Mouse (Mus musculus) limb, embryonic 14.5 days (tissue): Measurements from ENCODE around the gene Tdrd7. TPM values are rescaled to one million over a fixed set of nuclear protein-coding genes. Genes with fewer than 3 reads are reported as not detected.

ENCODE experiments used
- ATAC-seq: fragments of 200-750 bp; cut with Nextera tagmentation; 2 replicates; pipeline ENCODE4 v1.8.0; 2017; ENCODE audit warnings: low read depth, moderate number of reproducible peaks, moderate TSS enrichment; ENCODE audit not compliant: low FRiP score
- DNase-seq: peaks from one replicate; pipeline ENCODE4 v3.0.0-alpha.2; 2015; ENCODE audit warnings: low spot score
- H3K27ac ChIP-seq: fragments of 300-500 bp; sonication (generic); replicated peaks from 2 replicates; pipeline ENCODE4 v1.5.1; 2014; ENCODE audit warnings: low read depth, mild to moderate bottlenecking, low read length, moderate library complexity, mixed read lengths
- H3K27me3 ChIP-seq: fragments of 300-500 bp; sonication (generic); 2 replicates; pipeline ENCODE4 v1.6.1; 2014; ENCODE audit warnings: low read length, mixed read lengths; ENCODE audit not compliant: control insufficient read depth, insufficient read depth
- H3K36me3 ChIP-seq: fragments of 300-500 bp; sonication (generic); 2 replicates; pipeline ENCODE4 v1.6.1; 2014; ENCODE audit warnings: mild to moderate bottlenecking, low read length, moderate library complexity, mixed read lengths; ENCODE audit not compliant: control insufficient read depth, insufficient read depth
- H3K4me1 ChIP-seq: fragments of 300-500 bp; sonication (generic); 2 replicates; pipeline ENCODE4 v1.6.1; 2014; ENCODE audit warnings: antibody characterized with exemption, low read length, mixed read lengths; ENCODE audit not compliant: control insufficient read depth, insufficient read depth
- H3K4me2 ChIP-seq: fragments of 300-500 bp; sonication (generic); replicated peaks from 2 replicates; pipeline ENCODE4 v1.6.1; 2014; ENCODE audit warnings: low read depth, mild to moderate bottlenecking, low read length, moderate library complexity; ENCODE audit not compliant: severe bottlenecking
- H3K4me3 ChIP-seq: fragments of 300-500 bp; sonication (generic); replicated peaks from 2 replicates; pipeline ENCODE4 v1.5.1; 2014; ENCODE audit warnings: low read length
- H3K9ac ChIP-seq: fragments of 300-500 bp; sonication (generic); 2 replicates; pipeline ENCODE4 v1.6.1; 2014; ENCODE audit warnings: mild to moderate bottlenecking, low read depth, low read length, moderate library complexity; ENCODE audit not compliant: severe bottlenecking
- H3K9me3 ChIP-seq: fragments of 300-500 bp; sonication (generic); 2 replicates; pipeline ENCODE4 v1.6.1; 2016; ENCODE audit warnings: low read length; ENCODE audit not compliant: control insufficient read depth
- POLR2A ChIP-seq: fragments of 200-500 bp; IDR thresholded peaks from 2 replicates; pipeline ENCODE4 v1.8.0; 2012; ENCODE audit warnings: inconsistent platforms, mild to moderate bottlenecking, moderate library complexity, borderline replicate concordance; ENCODE audit not compliant: insufficient read depth, insufficient read length; ENCODE audit errors: extremely low read depth
- WGBS: fragments of 180-500 bp; shearing (Covaris S2); extraction: QIAGEN DNeasy Blood & Tissue Kit; methylation state at CpG from one replicate; pipeline ENCODE4 v1.1.7; 2014; 5-methylcytosine and 5-hydroxymethylcytosine counted together
- polyA plus RNA-seq, 2 experiments: library from polyadenylated mRNA; depleted of rRNA in 1 of 2; stranded (reverse) in 1 of 2; unstranded in 1 of 2; fragments of >200 nt; fragmentation: Nextera tagmentation in 1 of 2; extraction: Ambion mirVana in 1 of 2; gene quantifications; 2 replicates each; pipeline versions ENCODE4 v1.2.1 to v1.2.3; 2012 to 2014

Tdrd7 gene
- 12.7 TPM in 2 replicates for polyA plus RNA-seq (2012; rRNA removed)
- polyA plus RNA-seq (2014; fragmentation: Nextera tagmentation; extraction: Ambion mirVana): 12.9 and 13.4 TPM in 2 replicates

DNA sequence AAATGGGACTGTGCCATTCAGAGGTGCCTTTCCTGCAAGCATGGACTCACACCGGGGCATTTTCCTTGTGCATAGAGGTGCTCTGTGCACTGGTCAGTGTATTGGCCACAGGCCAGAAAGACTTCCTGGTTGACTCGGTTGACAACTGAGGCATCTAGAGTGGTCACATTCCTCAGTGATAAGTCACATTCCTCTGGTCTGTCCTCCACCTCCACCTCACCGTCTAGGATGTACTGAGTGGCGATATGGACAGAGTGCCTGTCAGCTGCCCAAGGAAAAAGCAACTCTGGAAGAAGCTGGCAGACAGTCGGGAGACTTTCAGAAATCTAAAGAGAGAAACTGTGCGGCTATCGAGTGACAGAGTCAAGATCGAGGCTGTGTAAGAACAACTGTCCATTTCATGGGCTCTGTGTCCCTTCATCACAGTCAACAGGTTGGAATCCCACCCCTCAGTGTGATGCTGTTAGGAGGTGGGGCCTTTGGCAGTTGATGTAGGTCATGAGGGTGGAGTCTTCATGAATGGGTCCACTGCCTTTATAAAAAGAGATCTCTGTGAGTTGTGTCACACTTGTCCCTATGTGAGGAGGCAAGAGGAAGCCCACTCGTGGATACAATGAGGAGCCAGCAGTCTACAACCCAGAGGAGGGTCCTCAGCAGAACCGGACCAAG is at the start of gene Tdrd7:
TSS of gene Tdrd7 (plus strand) at position 564 of the 669 bp plus-strand sequence.
- Histone ChIP-seq H3K4me3 (0 out of 2 replicates have a peak within 1 kb of the TSS, but pooled peaks have one; percentile 2), H3K27ac (no peak within 1 kb of the TSS), H3K27me3 (no peaks in the 10 kb centered on the region), H3K4me1 (peaks cover 7% of the 10 kb centered on the region; the same call in 1 of the 2 replicates), H3K9ac (peak within 1 kb of the TSS; percentile 16; the same call in 1 of the 2 replicates), H3K4me2 (peak within 1 kb of the TSS; percentile 31; the same call in 1 of the 2 replicates), H3K9me3 (no peaks in the 10 kb centered on the region), H3K36me3 (no peaks in the 10 kb centered on the region)
- ATAC-seq: no peak
- no peak for TF ChIP-seq POLR2A
- DNase-seq: no peak
- 77% methylated on average over 10 of the region's 10 CpGs for WGBS

DNA sequence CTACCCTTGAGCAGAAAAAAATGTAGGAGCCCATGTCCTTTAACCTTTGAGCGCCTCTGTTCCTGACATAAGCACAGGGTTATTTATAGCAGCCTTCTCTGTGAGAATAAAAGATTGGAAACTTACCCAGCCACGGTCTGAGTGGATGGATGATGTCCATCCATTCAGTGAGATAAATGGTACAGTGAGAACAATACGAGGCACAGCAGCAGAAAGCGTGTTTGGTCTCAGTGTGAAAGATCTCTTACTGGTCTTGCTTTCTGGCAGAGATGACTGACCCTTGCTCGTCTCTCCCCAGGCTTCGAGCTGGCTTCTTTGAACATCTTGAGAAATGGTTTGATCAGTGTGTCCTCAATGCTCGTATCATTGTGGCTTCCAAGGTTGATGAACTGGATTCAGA is 48.0 kb upstream of the Tdrd7 start:
- ATAC-seq (no peak), DNase-seq (no peak)
- Histone ChIP-seq H3K36me3 (no peaks in the 10 kb centered on the region), H3K27me3 (no peaks in the 10 kb centered on the region), H3K9ac (no peak overlapping the region), H3K4me3 (no peak overlapping the region), H3K9me3 (no peaks in the 10 kb centered on the region), H3K4me2 (no peak overlapping the region), H3K4me1 (no peaks in the 10 kb centered on the region), H3K27ac (no peak overlapping the region)
- WGBS: 82% methylated on average over 7 of the region's 7 CpGs
- no peak for TF ChIP-seq POLR2A

DNA sequence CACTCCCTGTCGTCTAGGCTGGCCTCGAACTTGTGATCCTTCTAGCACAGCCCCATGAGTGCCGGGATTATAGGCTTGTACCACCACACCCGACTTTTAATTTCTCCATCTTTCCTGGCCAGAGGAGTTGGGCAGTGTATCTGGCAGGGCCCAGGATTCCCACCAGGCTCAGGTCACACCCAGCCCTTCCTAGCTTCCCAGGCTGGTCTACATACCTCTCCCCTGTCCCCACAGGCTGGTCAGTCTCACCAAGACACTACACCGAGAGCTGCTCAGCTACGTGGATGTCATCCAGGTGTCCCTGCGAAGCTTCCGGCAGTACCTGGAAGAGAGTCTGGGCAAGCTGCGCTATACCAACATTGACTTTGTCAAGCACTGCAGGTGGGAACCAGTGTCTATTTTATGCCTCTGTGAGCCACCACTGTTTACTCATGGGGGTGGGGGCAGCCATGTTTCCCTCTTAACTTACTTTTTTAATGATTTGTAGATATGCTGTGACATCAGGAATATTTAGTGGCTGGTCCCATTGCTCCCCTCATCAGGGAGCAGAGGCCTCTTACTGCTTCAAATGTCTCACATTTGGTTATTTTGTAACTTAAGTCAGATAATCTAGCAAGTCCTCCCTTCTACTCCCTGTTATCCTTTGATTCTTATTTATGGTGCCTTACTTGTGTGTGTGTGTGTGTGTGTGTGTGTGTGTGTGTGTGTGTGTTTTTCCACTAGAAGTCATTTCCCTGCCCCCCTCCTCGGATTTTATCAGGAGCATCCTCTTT is 43.3 kb upstream of the Tdrd7 start:
- Histone ChIP-seq H3K4me3 (no peak overlapping the region), H3K9me3 (no peaks in the 10 kb centered on the region), H3K36me3 (no peaks in the 10 kb centered on the region), H3K9ac (no peak overlapping the region), H3K27ac (no peak overlapping the region), H3K27me3 (no peaks in the 10 kb centered on the region), H3K4me2 (no peak overlapping the region), H3K4me1 (no peaks in the 10 kb centered on the region)
- 83% methylated on average over 10 of the region's 10 CpGs for WGBS
- TF ChIP-seq POLR2A: no peak
- no peak for ATAC-seq
- no peak for DNase-seq

DNA sequence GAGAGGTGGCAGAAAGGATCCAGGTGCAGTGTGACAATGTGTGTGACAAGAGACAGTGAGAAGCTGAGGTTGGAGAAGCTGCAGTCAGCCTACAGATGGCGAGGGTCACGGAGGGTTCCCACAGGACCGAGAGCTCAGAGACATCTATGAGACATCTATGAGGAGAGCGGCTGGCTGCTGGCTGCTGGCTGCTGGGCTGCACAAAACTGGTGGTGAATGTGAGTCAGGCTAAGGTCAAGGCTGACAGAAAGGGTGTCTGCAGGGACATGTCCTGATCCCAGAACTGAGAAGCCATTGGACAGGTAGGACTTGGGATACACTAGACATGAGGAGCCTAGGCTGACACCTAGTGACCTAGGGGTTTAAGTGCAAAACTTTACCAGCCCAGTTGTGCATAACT is 41.1 kb upstream of the Tdrd7 start:
- H3K36me3 ChIP-seq: no peaks in the 10 kb centered on the region
- 92% methylated on average over 4 of the region's 4 CpGs for WGBS
- ATAC-seq (no peak), DNase-seq (no peak)
- no peak overlapping the region for H3K9ac ChIP-seq
- H3K4me1 ChIP-seq: no peaks in the 10 kb centered on the region
- TF ChIP-seq POLR2A: no peak
- no peaks in the 10 kb centered on the region for H3K27me3 ChIP-seq
- H3K4me3 ChIP-seq: no peak overlapping the region
- no peak overlapping the region for H3K4me2 ChIP-seq
- no peak overlapping the region for H3K27ac ChIP-seq
- no peaks in the 10 kb centered on the region for H3K9me3 ChIP-seq

DNA sequence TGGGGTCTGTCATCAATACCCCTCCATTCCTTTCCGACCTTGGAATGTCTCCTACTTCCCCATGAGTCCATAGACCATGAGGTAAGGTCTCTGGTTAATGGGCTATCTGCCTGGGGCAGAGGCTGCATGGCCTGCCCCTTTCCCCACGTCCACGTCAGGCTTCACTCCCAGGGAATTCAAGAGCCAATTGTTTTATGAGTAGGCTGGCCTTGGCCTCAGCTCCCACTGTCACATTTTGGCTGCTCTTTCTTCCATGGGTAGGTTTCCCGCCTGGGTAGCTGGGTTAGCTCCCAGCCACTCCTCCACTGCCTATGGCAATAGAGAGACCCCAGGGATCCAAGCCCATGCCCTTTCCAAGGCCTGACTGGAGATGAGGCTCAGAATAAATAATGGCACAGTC is 36.6 kb upstream of the Tdrd7 start:
- WGBS: 73% methylated on average over 4 of the region's 4 CpGs
- H3K4me3 ChIP-seq: no peak overlapping the region
- H3K36me3 ChIP-seq: no peaks in the 10 kb centered on the region
- no peaks in the 10 kb centered on the region for H3K4me1 ChIP-seq
- H3K9ac ChIP-seq: no peak overlapping the region
- H3K27me3 ChIP-seq: no peaks in the 10 kb centered on the region
- H3K4me2 ChIP-seq: no peak overlapping the region
- TF ChIP-seq POLR2A: no peak
- H3K27ac ChIP-seq: no peak overlapping the region
- DNase-seq (no peak), ATAC-seq (no peak)
- no peaks in the 10 kb centered on the region for H3K9me3 ChIP-seq
